Mouse (Mus musculus) cerebellum, adult 9-11 months (tissue): ENCODE measurements around the gene Card11.

Source experiments
- DNase-seq: peaks from one replicate; pipeline ENCODE4 v3.0.0; 2022

Card11 gene

GRCm38 (mm10) chr5:141000349-141000748, at the start of gene Card11:
Card11 (minus strand) TSS chr5:141000582.
- no peak for DNase-seq

- DNase-seq: no peak
Observed at GRCm38 (mm10) chr5:141047651-141048218, 47.4 kb upstream of the Card11 start.

GRCm38 (mm10) chr5:141044976-141045375, 44.6 kb upstream of the Card11 start:
- no peak for DNase-seq

DNA sequence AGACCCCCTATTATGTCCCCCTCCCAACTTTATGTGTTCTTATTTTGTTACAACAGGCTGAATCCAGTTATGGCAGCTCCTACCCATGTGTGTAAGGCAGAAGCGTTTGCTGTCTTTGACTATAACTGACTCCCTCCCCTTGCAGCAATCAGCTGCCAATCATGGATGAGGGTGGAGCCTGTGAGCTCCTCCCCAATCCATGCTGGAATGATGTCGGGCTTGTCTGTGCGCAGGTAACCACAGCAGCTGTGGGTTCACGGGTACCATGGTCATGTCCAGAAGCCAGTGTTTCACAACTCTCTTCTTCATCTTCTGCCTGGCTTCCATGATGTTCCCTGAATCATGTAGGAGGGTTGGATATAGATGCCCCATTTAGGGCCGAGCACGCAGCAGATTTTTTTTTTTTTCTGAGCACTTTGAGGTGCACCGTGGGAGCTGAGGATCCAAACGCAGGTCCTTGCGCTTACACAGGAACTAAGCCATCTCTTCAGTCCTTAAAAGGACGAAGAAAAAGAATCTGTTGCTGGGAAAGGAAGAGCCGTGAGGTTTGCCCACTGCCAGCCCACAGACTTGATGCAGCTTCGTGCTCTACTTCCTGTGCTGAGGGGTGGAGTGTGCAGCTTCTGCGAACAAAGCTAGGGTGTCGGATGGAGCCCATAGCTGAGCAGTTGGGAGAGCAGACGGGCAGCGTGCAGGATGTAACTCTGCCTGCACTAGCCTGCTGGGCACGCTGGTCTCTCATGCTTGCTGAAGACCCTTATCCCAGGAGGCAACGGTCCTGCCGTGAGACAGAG, 43.5 kb upstream of the Card11 start:
- no peak for DNase-seq

DNA sequence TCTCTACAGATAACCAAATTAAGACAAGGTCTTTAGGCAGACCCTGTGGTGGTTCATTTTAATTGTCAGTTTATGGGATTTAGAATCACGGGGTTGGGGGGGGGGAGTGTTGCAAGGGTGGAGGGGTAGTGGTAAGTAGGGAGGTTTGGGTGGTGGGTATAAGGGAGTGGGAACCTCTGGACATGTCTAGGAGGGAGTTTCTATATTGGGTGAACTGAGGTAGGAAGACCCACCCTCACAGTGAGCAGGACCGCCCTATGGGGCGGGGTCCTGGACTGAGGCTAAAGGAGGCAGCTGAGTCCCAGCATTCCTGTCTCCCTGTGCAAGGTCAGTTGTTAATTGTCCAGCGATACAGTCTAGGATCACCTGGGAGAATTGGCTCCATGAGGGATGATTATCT, 42.0 kb upstream of the Card11 start:
- DNase-seq: no peak

DNA sequence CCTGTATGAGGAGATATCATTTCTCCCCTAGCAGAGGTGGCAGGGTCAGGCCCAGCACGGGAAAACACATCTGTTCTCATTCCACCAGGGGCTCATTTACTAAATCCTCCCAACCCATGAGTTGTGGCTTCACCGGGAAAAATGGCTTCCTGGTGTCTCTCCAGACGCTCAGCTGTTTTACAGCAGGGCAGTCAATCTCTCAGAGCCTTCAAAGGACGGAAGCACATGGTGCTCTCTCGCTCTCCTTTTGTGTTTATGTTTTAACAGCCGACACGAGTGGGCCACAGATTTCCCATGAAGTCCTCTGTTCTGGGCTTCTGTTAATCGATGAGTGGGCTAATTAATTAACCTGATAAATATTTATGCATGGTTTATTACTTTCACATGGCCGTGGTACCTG, 40.5 kb upstream of the Card11 start:
- no peak for DNase-seq

DNA sequence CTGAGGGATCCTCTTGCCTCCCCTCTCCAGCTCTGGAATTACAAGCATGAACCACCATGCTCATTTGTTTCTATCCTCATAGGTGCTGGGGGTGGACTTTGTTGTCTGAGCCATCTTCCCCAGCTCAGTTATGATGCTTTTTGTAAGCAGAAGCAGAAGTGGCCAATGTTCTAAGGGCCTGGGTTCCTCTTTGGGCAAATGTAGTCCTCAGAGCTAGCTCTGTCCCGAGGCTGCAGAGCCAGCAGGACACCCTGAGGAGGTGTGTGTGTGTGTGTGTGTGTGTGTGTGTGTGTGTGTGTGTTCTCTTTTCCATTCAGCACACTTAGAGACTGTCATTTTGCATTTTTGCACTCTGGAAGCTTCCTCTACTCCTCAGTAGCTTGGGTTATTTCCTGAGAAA, 38.0 kb upstream of the Card11 start:
- no peak for DNase-seq

GRCm38 (mm10) chr5:141035346-141035745, 35.0 kb upstream of the Card11 start:
- DNase-seq: no peak

GRCm38 (mm10) chr5:141034301-141034700, 33.9 kb upstream of the Card11 start:
- no peak for DNase-seq

- no peak for DNase-seq
Observed at GRCm38 (mm10) chr5:141033001-141033400, 32.6 kb upstream of the Card11 start.

- DNase-seq: no peak
Observed at GRCm38 (mm10) chr5:141029364-141029763, 29.0 kb upstream of the Card11 start.

GRCm38 (mm10) chr5:141025635-141026034, 25.3 kb upstream of the Card11 start:
- DNase-seq: no peak

GRCm38 (mm10) chr5:141024435-141024834, 24.1 kb upstream of the Card11 start:
- DNase-seq: no peak

GRCm38 (mm10) chr5:141017927-141018700, 17.7 kb upstream of the Card11 start:
- no peak for DNase-seq

DNA sequence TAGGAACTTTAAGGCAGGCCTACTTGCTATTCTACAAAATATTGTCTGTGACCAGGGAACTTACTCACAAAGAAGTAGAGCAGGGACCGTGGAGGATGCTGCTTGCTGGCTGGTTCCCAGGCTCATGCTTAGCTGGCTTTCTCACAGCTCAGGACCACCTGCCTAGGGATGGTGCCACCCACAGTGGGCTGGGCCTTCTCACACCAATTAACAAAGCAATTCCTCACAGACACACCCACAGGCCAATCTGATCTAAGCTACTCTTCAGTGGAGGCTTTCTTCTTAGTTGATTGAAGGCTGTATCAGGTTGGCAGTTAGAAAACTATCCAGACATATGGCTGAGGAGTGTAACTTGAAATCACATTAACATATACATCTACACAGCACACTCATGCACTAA, 15.7 kb upstream of the Card11 start:
- DNase-seq: no peak

- DNase-seq: no peak
Observed at GRCm38 (mm10) chr5:141014216-141014615, 13.8 kb upstream of the Card11 start.

DNA sequence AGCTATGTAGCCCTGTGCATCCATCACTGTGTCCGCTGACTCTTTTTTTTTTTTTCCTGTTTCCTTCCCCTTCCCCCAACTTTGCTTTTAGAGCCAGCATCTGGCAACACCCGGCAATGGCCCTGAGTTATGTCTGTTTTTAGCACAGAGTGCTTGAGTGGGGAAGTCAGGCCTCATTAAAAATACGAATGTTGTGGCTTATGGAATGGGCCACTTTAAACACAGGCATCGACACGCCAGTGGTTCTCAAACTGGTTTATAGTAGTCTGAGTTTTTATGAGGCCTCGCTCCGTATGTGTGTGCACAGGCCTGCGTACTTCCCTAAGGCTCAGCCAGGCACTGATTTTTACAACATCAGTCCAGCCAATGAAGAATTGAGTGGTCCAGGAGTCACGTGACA, 13.1 kb upstream of the Card11 start:
- DNase-seq: no peak

DNA sequence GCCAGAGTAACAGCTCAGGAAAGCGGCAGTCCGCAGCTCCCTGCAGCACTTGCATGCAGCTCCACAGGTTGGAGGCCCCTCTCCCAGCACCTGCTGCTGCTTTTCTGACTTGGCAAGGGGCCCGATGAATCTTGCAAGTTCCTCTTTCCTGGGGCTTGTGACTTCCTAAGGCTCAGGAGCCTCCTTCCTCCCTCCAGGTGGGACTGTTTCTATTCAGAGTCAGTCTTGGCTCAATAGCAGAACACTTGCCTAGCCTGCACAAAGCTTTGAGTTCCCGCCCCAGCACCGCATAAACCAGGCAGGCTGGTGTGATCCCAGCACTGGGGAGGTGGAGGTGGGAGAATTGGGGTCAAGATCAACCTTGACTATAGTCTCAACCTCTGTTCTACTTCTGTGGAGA, 5.1 kb upstream of the Card11 start:
- DNase-seq: no peak

- DNase-seq: no peak
Observed at GRCm38 (mm10) chr5:141004078-141004763, 3.8 kb upstream of the Card11 start.

DNA sequence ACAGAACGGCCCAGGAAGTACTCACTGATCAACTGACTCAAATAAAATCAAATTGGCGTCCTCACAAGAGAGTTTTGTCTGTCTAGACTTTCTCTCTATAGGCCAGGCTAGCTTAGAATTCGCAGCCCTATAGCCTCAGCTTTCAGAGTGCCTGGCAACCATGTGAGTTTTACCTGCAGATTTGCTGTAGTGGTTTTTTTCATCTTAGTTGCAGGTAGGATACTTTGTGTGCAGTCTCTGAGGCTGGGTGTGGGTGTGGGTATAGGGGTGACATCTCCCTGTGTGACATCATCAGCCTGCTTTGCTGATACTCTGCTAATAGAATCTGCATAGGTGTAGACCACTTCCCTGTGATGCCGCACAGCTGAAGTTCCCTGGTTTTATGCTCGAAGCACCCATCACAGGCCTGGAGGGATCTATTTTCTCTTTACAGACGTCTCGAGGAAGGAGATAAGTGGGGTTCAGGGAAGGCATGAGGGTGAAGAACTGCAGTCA, 1.2 kb downstream of the Card11 start:
- DNase-seq: no peak

GRCm38 (mm10) chr5:140997767-140998166, 2.6 kb downstream of the Card11 start:
- no peak for DNase-seq

- DNase-seq: no peak
Observed at GRCm38 (mm10) chr5:140992093-140993070, 8.0 kb downstream of the Card11 start.
